Mouse (Mus musculus): ENCODE results near the gene Gm44502. TPM values are rescaled to one million over a fixed set of nuclear protein-coding genes. Genes with fewer than 3 reads are reported as not detected.
A peak's percentile ranks its signal among the peaks of the same experiment; 100 is the strongest.

Gm44502 gene
- polyA plus RNA-seq (2016; fragmentation: Nextera tagmentation; extraction: Ambion mirVana) = not detected in 2 replicates

GRCm38 (mm10) chr15:89429352-89430221 is at the start of gene Gm44502, which contains the start of the genes C730034F03Rik and Chkb:
Gene Gm44502, minus strand, starts transcription at chr15:89429696.
Gene C730034F03Rik, plus strand, starts transcription at chr15:89429589.
Gene Chkb, minus strand, starts transcription at chr15:89429908.
- peaks cover 28% of the 10 kb centered on the region for H3K36me3 ChIP-seq
- peak within 1 kb of the TSS; percentile 88 for H3K9ac ChIP-seq
- peak within 1 kb of the TSS; percentile 91 for H3K4me2 ChIP-seq
- no peaks in the 10 kb centered on the region for H3K9me3 ChIP-seq (replicated peaks)
- H3K4me3 ChIP-seq = peak within 1 kb of the TSS; percentile 84
- WGBS (ENCODE audit: insufficient replicate concordance) = under 1% methylated on average over 68 of the region's 70 CpGs
- no peaks in the 10 kb centered on the region for H3K27me3 ChIP-seq (replicated peaks)
- peak within 1 kb of the TSS; percentile 100 for H3K27ac ChIP-seq
- ATAC-seq = peak; percentile 91
- H3K4me1 ChIP-seq = peaks cover 53% of the 10 kb centered on the region

GRCm38 (mm10) chr15:89478622-89479021 is 49.1 kb upstream of the Gm44502 start:
- H3K4me1 ChIP-seq = peaks cover 31% of the 10 kb centered on the region
- no peak overlapping the region for H3K9ac ChIP-seq
- no peaks in the 10 kb centered on the region for H3K27me3 ChIP-seq (replicated peaks)
- H3K36me3 ChIP-seq = 0 out of 2 replicates have a peak, but pooled peaks cover under 1% of the 10 kb centered on the region
- no peaks in the 10 kb centered on the region for H3K9me3 ChIP-seq (replicated peaks)
- no peak overlapping the region for H3K4me2 ChIP-seq
- H3K4me3 ChIP-seq = no peak overlapping the region
- no peak for ATAC-seq
- 71% methylated on average over 3 of the region's 3 CpGs for WGBS (ENCODE audit: insufficient replicate concordance)
- H3K27ac ChIP-seq = no peak overlapping the region

- H3K36me3 ChIP-seq = peaks cover 5% of the 10 kb centered on the region; the same call in 1 of the 2 replicates
- 0 out of 2 replicates have a peak overlapping the region, but pooled peaks have one; percentile 4 for H3K4me2 ChIP-seq
- H3K27me3 ChIP-seq (replicated peaks) = no peaks in the 10 kb centered on the region
- H3K9ac ChIP-seq = no peak overlapping the region
- no peak for ATAC-seq
- peaks cover 31% of the 10 kb centered on the region for H3K4me1 ChIP-seq
- no peak overlapping the region for H3K27ac ChIP-seq
- no peaks in the 10 kb centered on the region for H3K9me3 ChIP-seq (replicated peaks)
- H3K4me3 ChIP-seq = no peak overlapping the region
- 60% methylated on average over 8 of the region's 8 CpGs for WGBS (ENCODE audit: insufficient replicate concordance)
Measured at GRCm38 (mm10) chr15:89477806-89478205, 48.3 kb upstream of the Gm44502 start.

- WGBS (ENCODE audit: insufficient replicate concordance) = 23% methylated on average over 9 of the region's 9 CpGs
- H3K9me3 ChIP-seq (replicated peaks) = no peaks in the 10 kb centered on the region
- H3K4me3 ChIP-seq = peak within 1 kb of the TSS; percentile 62
- H3K27me3 ChIP-seq (replicated peaks) = no peaks in the 10 kb centered on the region
- no peak for ATAC-seq
- H3K4me1 ChIP-seq = peaks cover 31% of the 10 kb centered on the region
- H3K9ac ChIP-seq = peak within 1 kb of the TSS; percentile 67
- H3K27ac ChIP-seq = peak within 1 kb of the TSS; percentile 59; the same call in 1 of the 2 replicates
- H3K36me3 ChIP-seq = peaks cover 5% of the 10 kb centered on the region; the same call in 1 of the 2 replicates
- peak within 1 kb of the TSS; percentile 83 for H3K4me2 ChIP-seq
Measured at GRCm38 (mm10) chr15:89477091-89477491, 47.6 kb upstream of the Gm44502 start, which contains the start of gene Arsa. Gene Arsa, minus strand, starts transcription at chr15:89477425.

- no peaks in the 10 kb centered on the region for H3K9me3 ChIP-seq (replicated peaks)
- H3K4me2 ChIP-seq = peak overlapping the region; percentile 83
- peak overlapping the region; percentile 62 for H3K4me3 ChIP-seq
- 2% methylated on average over 5 of the region's 5 CpGs for WGBS (ENCODE audit: insufficient replicate concordance)
- H3K36me3 ChIP-seq = peaks cover 5% of the 10 kb centered on the region; the same call in 1 of the 2 replicates
- peak overlapping the region; percentile 67 for H3K9ac ChIP-seq
- ATAC-seq = no peak
- peaks cover 31% of the 10 kb centered on the region for H3K4me1 ChIP-seq
- peak overlapping the region; percentile 59; the same call in 1 of the 2 replicates for H3K27ac ChIP-seq
- H3K27me3 ChIP-seq (replicated peaks) = no peaks in the 10 kb centered on the region
Measured at GRCm38 (mm10) chr15:89476475-89476815, 46.9 kb upstream of the Gm44502 start.

- ATAC-seq = peak; percentile 98
- H3K4me1 ChIP-seq = peaks cover 31% of the 10 kb centered on the region
- H3K9me3 ChIP-seq (replicated peaks) = no peaks in the 10 kb centered on the region
- H3K36me3 ChIP-seq = peaks cover 5% of the 10 kb centered on the region; the same call in 1 of the 2 replicates
- H3K27me3 ChIP-seq (replicated peaks) = no peaks in the 10 kb centered on the region
- 8% methylated on average over 44 of the region's 44 CpGs for WGBS (ENCODE audit: insufficient replicate concordance)
- H3K4me2 ChIP-seq = peak overlapping the region; percentile 83
- peak overlapping the region; percentile 67 for H3K9ac ChIP-seq
- H3K27ac ChIP-seq = peak overlapping the region; percentile 59; the same call in 1 of the 2 replicates
- peak overlapping the region; percentile 62 for H3K4me3 ChIP-seq
Measured at GRCm38 (mm10) chr15:89475611-89476474, 46.3 kb upstream of the Gm44502 start.

- WGBS (ENCODE audit: insufficient replicate concordance) = 40% methylated on average over 7 of the region's 7 CpGs
- peak overlapping the region; percentile 83 for H3K4me2 ChIP-seq
- H3K4me1 ChIP-seq = peaks cover 31% of the 10 kb centered on the region
- ATAC-seq = no peak
- H3K36me3 ChIP-seq = peaks cover 5% of the 10 kb centered on the region; the same call in 1 of the 2 replicates
- no peak overlapping the region for H3K9ac ChIP-seq
- peak overlapping the region; percentile 62 for H3K4me3 ChIP-seq
- no peak overlapping the region for H3K27ac ChIP-seq
- H3K27me3 ChIP-seq (replicated peaks) = no peaks in the 10 kb centered on the region
- no peaks in the 10 kb centered on the region for H3K9me3 ChIP-seq (replicated peaks)
Measured at GRCm38 (mm10) chr15:89475293-89475600, 45.8 kb upstream of the Gm44502 start.

GRCm38 (mm10) chr15:89474596-89475292 is 45.2 kb upstream of the Gm44502 start:
- H3K4me1 ChIP-seq = peaks cover 31% of the 10 kb centered on the region
- peak overlapping the region; percentile 83 for H3K4me2 ChIP-seq
- no peaks in the 10 kb centered on the region for H3K9me3 ChIP-seq (replicated peaks)
- H3K27me3 ChIP-seq (replicated peaks) = no peaks in the 10 kb centered on the region
- ATAC-seq = no peak
- H3K36me3 ChIP-seq = peaks cover 5% of the 10 kb centered on the region; the same call in 1 of the 2 replicates
- H3K9ac ChIP-seq = no peak overlapping the region
- no peak overlapping the region for H3K27ac ChIP-seq
- peak overlapping the region; percentile 62; the same call in 1 of the 2 replicates for H3K4me3 ChIP-seq
- WGBS (ENCODE audit: insufficient replicate concordance) = 83% methylated on average over 19 of the region's 19 CpGs

- Histone ChIP-seq H3K4me2 (no peak overlapping the region), H3K4me3 (no peak overlapping the region), H3K27me3 (replicated peaks) (no peaks in the 10 kb centered on the region), H3K4me1 (peaks cover 31% of the 10 kb centered on the region), H3K36me3 (peaks cover 5% of the 10 kb centered on the region; the same call in 1 of the 2 replicates), H3K9me3 (replicated peaks) (no peaks in the 10 kb centered on the region), H3K9ac (no peak overlapping the region), H3K27ac (no peak overlapping the region)
- WGBS (ENCODE audit: insufficient replicate concordance) = 90% methylated on average over 8 of the region's 8 CpGs
- no peak for ATAC-seq
Measured at GRCm38 (mm10) chr15:89473921-89474320, 44.4 kb upstream of the Gm44502 start.

GRCm38 (mm10) chr15:89473370-89473769 is 43.9 kb upstream of the Gm44502 start:
- Histone ChIP-seq H3K9ac (no peak overlapping the region), H3K27me3 (replicated peaks) (no peaks in the 10 kb centered on the region), H3K4me3 (no peak overlapping the region), H3K4me2 (no peak overlapping the region), H3K4me1 (peaks cover 31% of the 10 kb centered on the region), H3K27ac (no peak overlapping the region), H3K9me3 (replicated peaks) (no peaks in the 10 kb centered on the region), H3K36me3 (peaks cover 5% of the 10 kb centered on the region; the same call in 1 of the 2 replicates)
- no peak for ATAC-seq
- WGBS (ENCODE audit: insufficient replicate concordance) = 76% methylated on average over 9 of the region's 9 CpGs

GRCm38 (mm10) chr15:89471476-89471875 is 42.0 kb upstream of the Gm44502 start:
- Histone ChIP-seq H3K4me3 (no peak overlapping the region), H3K4me1 (peaks cover 14% of the 10 kb centered on the region), H3K9me3 (replicated peaks) (no peaks in the 10 kb centered on the region), H3K4me2 (no peak overlapping the region), H3K27me3 (replicated peaks) (no peaks in the 10 kb centered on the region), H3K27ac (no peak overlapping the region), H3K9ac (no peak overlapping the region), H3K36me3 (peaks cover 5% of the 10 kb centered on the region; the same call in 1 of the 2 replicates)
- ATAC-seq = no peak
- WGBS (ENCODE audit: insufficient replicate concordance) = 78% methylated on average over 4 of the region's 4 CpGs
